Mouse (Mus musculus): ENCODE measurements around the gene Entpd7. TPM values are rescaled to one million over a fixed set of nuclear protein-coding genes. Genes with fewer than 3 reads are reported as not detected.

The Entpd7 gene
- 7.4 and 8.1 TPM in 2 replicates for polyA plus RNA-seq (2015; fragmentation: Nextera tagmentation; extraction: Ambion mirVana)

GRCm38 (mm10) chr19:43689419-43690246 is at the start of gene Entpd7:
Entpd7 (plus strand) TSS chr19:43689672.
- under 1% methylated on average over 58 of the region's 60 CpGs for WGBS
- peak within 1 kb of the TSS; percentile 86 for H3K4me2 ChIP-seq (replicated peaks; ENCODE audit: low read depth)
- peak within 1 kb of the TSS; percentile 87 for H3K9ac ChIP-seq (ENCODE audit: low read length)
- peak; percentile 98 for DNase-seq (ENCODE audit: low spot score)
- peak within 1 kb of the TSS; percentile 83 for H3K4me3 ChIP-seq (ENCODE audit: low read depth, low read length)
- H3K27ac ChIP-seq (replicated peaks) = peak within 1 kb of the TSS; percentile 61
- TF ChIP-seq EP300 (optimal IDR thresholded peaks at IDR 0.05) (no peak), CTCF (IDR thresholded peaks at IDR 0.05; ENCODE audit: low read depth) (peak; percentile 72)
- ATAC-seq (ENCODE audit: low FRiP score, low TSS enrichment) = peak; percentile 100
- H3K27me3 ChIP-seq (ENCODE audit: control insufficient read depth, insufficient read depth, low read length) = no peaks in the 10 kb centered on the region
- no peaks in the 10 kb centered on the region for H3K9me3 ChIP-seq (ENCODE audit: control insufficient read depth, low read length)
- no peaks in the 10 kb centered on the region for H3K4me1 ChIP-seq (replicated peaks; ENCODE audit: control insufficient read depth, insufficient read depth)
- peaks cover 3% of the 10 kb centered on the region; the same call in 1 of the 2 replicates for H3K36me3 ChIP-seq (ENCODE audit: control insufficient read depth, insufficient read depth, low read length)

- TF ChIP-seq CTCF (IDR thresholded peaks at IDR 0.05; ENCODE audit: low read depth) (no peak), EP300 (optimal IDR thresholded peaks at IDR 0.05) (no peak)
- Histone ChIP-seq H3K36me3 (ENCODE audit: control insufficient read depth, insufficient read depth, low read length) (no peaks in the 10 kb centered on the region), H3K9me3 (ENCODE audit: control insufficient read depth, low read length) (no peaks in the 10 kb centered on the region), H3K4me1 (replicated peaks; ENCODE audit: control insufficient read depth, insufficient read depth) (no peaks in the 10 kb centered on the region; the same call in 1 of the 2 replicates), H3K4me3 (ENCODE audit: low read depth, low read length) (no peak overlapping the region), H3K27me3 (ENCODE audit: control insufficient read depth, insufficient read depth, low read length) (no peaks in the 10 kb centered on the region), H3K4me2 (replicated peaks; ENCODE audit: low read depth) (no peak overlapping the region), H3K27ac (replicated peaks) (0 out of 2 replicates have a peak overlapping the region, but pooled peaks have one; percentile 14), H3K9ac (ENCODE audit: low read length) (no peak overlapping the region)
- DNase-seq (ENCODE audit: low spot score) (peak; percentile 70), ATAC-seq (ENCODE audit: low FRiP score, low TSS enrichment) (peak; percentile 61)
- WGBS = 44% methylated on average over 11 of the region's 11 CpGs
These were observed 47.6 kb upstream of the Entpd7 start for GRCm38 (mm10) chr19:43641833-43642232.

- TF ChIP-seq EP300 (optimal IDR thresholded peaks at IDR 0.05) (no peak), CTCF (IDR thresholded peaks at IDR 0.05; ENCODE audit: low read depth) (no peak)
- Histone ChIP-seq H3K36me3 (ENCODE audit: control insufficient read depth, insufficient read depth, low read length) (no peaks in the 10 kb centered on the region), H3K9ac (ENCODE audit: low read length) (no peak overlapping the region), H3K9me3 (ENCODE audit: control insufficient read depth, low read length) (no peaks in the 10 kb centered on the region), H3K27me3 (ENCODE audit: control insufficient read depth, insufficient read depth, low read length) (no peaks in the 10 kb centered on the region), H3K4me2 (replicated peaks; ENCODE audit: low read depth) (no peak overlapping the region), H3K27ac (replicated peaks) (no peak overlapping the region), H3K4me3 (ENCODE audit: low read depth, low read length) (no peak overlapping the region), H3K4me1 (replicated peaks; ENCODE audit: control insufficient read depth, insufficient read depth) (no peaks in the 10 kb centered on the region; the same call in 1 of the 2 replicates)
- WGBS = 79% methylated on average over 9 of the region's 9 CpGs
- DNase-seq (ENCODE audit: low spot score) (no peak), ATAC-seq (ENCODE audit: low FRiP score, low TSS enrichment) (no peak)
These were observed 46.6 kb upstream of the Entpd7 start for GRCm38 (mm10) chr19:43642843-43643242.

GRCm38 (mm10) chr19:43645508-43645907 is 44.0 kb upstream of the Entpd7 start:
- ATAC-seq (ENCODE audit: low FRiP score, low TSS enrichment) (no peak), DNase-seq (ENCODE audit: low spot score) (no peak)
- no peak for TF ChIP-seq EP300 (optimal IDR thresholded peaks at IDR 0.05)
- TF ChIP-seq CTCF (IDR thresholded peaks at IDR 0.05; ENCODE audit: low read depth) = no peak
- no peaks in the 10 kb centered on the region; the same call in 1 of the 2 replicates for H3K4me1 ChIP-seq (replicated peaks; ENCODE audit: control insufficient read depth, insufficient read depth)
- H3K9ac ChIP-seq (ENCODE audit: low read length) = no peak overlapping the region
- 89% methylated on average over 9 of the region's 9 CpGs for WGBS
- no peak overlapping the region for H3K27ac ChIP-seq (replicated peaks)
- H3K4me3 ChIP-seq (ENCODE audit: low read depth, low read length) = no peak overlapping the region
- H3K9me3 ChIP-seq (ENCODE audit: control insufficient read depth, low read length) = no peaks in the 10 kb centered on the region
- no peaks in the 10 kb centered on the region for H3K27me3 ChIP-seq (ENCODE audit: control insufficient read depth, insufficient read depth, low read length)
- H3K4me2 ChIP-seq (replicated peaks; ENCODE audit: low read depth) = no peak overlapping the region
- no peaks in the 10 kb centered on the region for H3K36me3 ChIP-seq (ENCODE audit: control insufficient read depth, insufficient read depth, low read length)

- ATAC-seq (ENCODE audit: low FRiP score, low TSS enrichment) = peak; percentile 57; the same call in 1 of the 2 replicates
- H3K27ac ChIP-seq (replicated peaks) = no peak overlapping the region
- H3K9me3 ChIP-seq (ENCODE audit: control insufficient read depth, low read length) = no peaks in the 10 kb centered on the region
- no peak overlapping the region for H3K4me3 ChIP-seq (ENCODE audit: low read depth, low read length)
- no peak overlapping the region for H3K9ac ChIP-seq (ENCODE audit: low read length)
- no peaks in the 10 kb centered on the region for H3K36me3 ChIP-seq (ENCODE audit: control insufficient read depth, insufficient read depth, low read length)
- no peaks in the 10 kb centered on the region; the same call in 1 of the 2 replicates for H3K4me1 ChIP-seq (replicated peaks; ENCODE audit: control insufficient read depth, insufficient read depth)
- WGBS = 28% methylated on average over 7 of the region's 7 CpGs
- no peak overlapping the region for H3K4me2 ChIP-seq (replicated peaks; ENCODE audit: low read depth)
- DNase-seq (ENCODE audit: low spot score) = no peak
- no peak for TF ChIP-seq CTCF (IDR thresholded peaks at IDR 0.05; ENCODE audit: low read depth)
- TF ChIP-seq EP300 (optimal IDR thresholded peaks at IDR 0.05) = no peak
- H3K27me3 ChIP-seq (ENCODE audit: control insufficient read depth, insufficient read depth, low read length) = no peaks in the 10 kb centered on the region
These were observed 42.6 kb upstream of the Entpd7 start for GRCm38 (mm10) chr19:43646852-43647251.

GRCm38 (mm10) chr19:43647261-43647660 is 42.2 kb upstream of the Entpd7 start:
- H3K36me3 ChIP-seq (ENCODE audit: control insufficient read depth, insufficient read depth, low read length) = no peaks in the 10 kb centered on the region
- no peak for ATAC-seq (ENCODE audit: low FRiP score, low TSS enrichment)
- no peak overlapping the region for H3K4me3 ChIP-seq (ENCODE audit: low read depth, low read length)
- no peaks in the 10 kb centered on the region; the same call in 1 of the 2 replicates for H3K4me1 ChIP-seq (replicated peaks; ENCODE audit: control insufficient read depth, insufficient read depth)
- no peak for DNase-seq (ENCODE audit: low spot score)
- H3K27me3 ChIP-seq (ENCODE audit: control insufficient read depth, insufficient read depth, low read length) = no peaks in the 10 kb centered on the region
- H3K27ac ChIP-seq (replicated peaks) = no peak overlapping the region
- H3K9me3 ChIP-seq (ENCODE audit: control insufficient read depth, low read length) = no peaks in the 10 kb centered on the region
- no peak overlapping the region for H3K4me2 ChIP-seq (replicated peaks; ENCODE audit: low read depth)
- 60% methylated on average over 9 of the region's 9 CpGs for WGBS
- no peak for TF ChIP-seq EP300 (optimal IDR thresholded peaks at IDR 0.05)
- TF ChIP-seq CTCF (IDR thresholded peaks at IDR 0.05; ENCODE audit: low read depth) = no peak
- no peak overlapping the region for H3K9ac ChIP-seq (ENCODE audit: low read length)
